Mouse (Mus musculus): ENCODE measurements around the gene Ephb1. TPM values are rescaled to one million over a fixed set of nuclear protein-coding genes. Genes with fewer than 3 reads are reported as not detected.

Gene Ephb1
- polyA plus RNA-seq, 1 experiment from 2014 or later, result 6.1 TPM

GRCm38 (mm10) chr9:102350696-102351095 is 3.8 kb downstream of the Ephb1 start:
- WGBS, result 89% methylated on average over 6 of the region's 6 CpGs
- Histone ChIP-seq H3K4me1 (peaks cover 33% of the 10 kb centered on the region), H3K9me3 (no peaks in the 10 kb centered on the region), H3K27ac (replicated peaks) (no peak overlapping the region), H3K36me3 (replicated peaks) (no peaks in the 10 kb centered on the region), H3K4me3 (no peak overlapping the region), H3K27me3 (replicated peaks; ENCODE audit: low read depth, poor library complexity, severe bottlenecking) (peaks cover 86% of the 10 kb centered on the region)
- DNase-seq (ENCODE audit: low spot score), result no peak

GRCm38 (mm10) chr9:102350076-102350475 is 4.4 kb downstream of the Ephb1 start:
- peaks cover 33% of the 10 kb centered on the region for H3K4me1 ChIP-seq
- H3K36me3 ChIP-seq (replicated peaks), result no peaks in the 10 kb centered on the region
- peaks cover 80% of the 10 kb centered on the region for H3K27me3 ChIP-seq (replicated peaks; ENCODE audit: low read depth, poor library complexity, severe bottlenecking)
- no peak overlapping the region for H3K27ac ChIP-seq (replicated peaks)
- H3K9me3 ChIP-seq, result no peaks in the 10 kb centered on the region
- no peak for DNase-seq (ENCODE audit: low spot score)
- H3K4me3 ChIP-seq, result no peak overlapping the region
- 84% methylated on average over 6 of the region's 6 CpGs for WGBS

GRCm38 (mm10) chr9:102346801-102347200 is 7.7 kb downstream of the Ephb1 start:
- no peaks in the 10 kb centered on the region for H3K36me3 ChIP-seq (replicated peaks)
- H3K4me3 ChIP-seq, result no peak overlapping the region
- 89% methylated on average over 3 of the region's 3 CpGs for WGBS
- peaks cover 55% of the 10 kb centered on the region for H3K27me3 ChIP-seq (replicated peaks; ENCODE audit: low read depth, poor library complexity, severe bottlenecking)
- H3K4me1 ChIP-seq, result peaks cover 13% of the 10 kb centered on the region
- H3K9me3 ChIP-seq, result no peaks in the 10 kb centered on the region
- no peak overlapping the region for H3K27ac ChIP-seq (replicated peaks)
- DNase-seq (ENCODE audit: low spot score), result no peak

- Histone ChIP-seq H3K27ac (replicated peaks) (no peak overlapping the region), H3K9me3 (no peaks in the 10 kb centered on the region), H3K27me3 (replicated peaks; ENCODE audit: low read depth, poor library complexity, severe bottlenecking) (peaks cover 42% of the 10 kb centered on the region), H3K4me3 (no peak overlapping the region), H3K36me3 (replicated peaks) (no peaks in the 10 kb centered on the region), H3K4me1 (peaks cover 7% of the 10 kb centered on the region; the same call in 1 of the 2 replicates)
- WGBS, result 79% methylated on average over 6 of the region's 6 CpGs
- DNase-seq (ENCODE audit: low spot score), result no peak
Measured at GRCm38 (mm10) chr9:102345474-102345873, 9.0 kb downstream of the Ephb1 start.

GRCm38 (mm10) chr9:102345047-102345446 is 9.4 kb downstream of the Ephb1 start:
- Histone ChIP-seq H3K4me3 (no peak overlapping the region), H3K4me1 (peaks cover 7% of the 10 kb centered on the region; the same call in 1 of the 2 replicates), H3K27ac (replicated peaks) (no peak overlapping the region), H3K27me3 (replicated peaks; ENCODE audit: low read depth, poor library complexity, severe bottlenecking) (peaks cover 38% of the 10 kb centered on the region), H3K9me3 (no peaks in the 10 kb centered on the region), H3K36me3 (replicated peaks) (no peaks in the 10 kb centered on the region)
- WGBS, result 80% methylated on average over 9 of the region's 9 CpGs
- DNase-seq (ENCODE audit: low spot score), result no peak

GRCm38 (mm10) chr9:102344086-102344930 is 10.2 kb downstream of the Ephb1 start:
- Histone ChIP-seq H3K4me1 (peaks cover 7% of the 10 kb centered on the region; the same call in 1 of the 2 replicates), H3K4me3 (no peak overlapping the region), H3K9me3 (no peaks in the 10 kb centered on the region), H3K36me3 (replicated peaks) (no peaks in the 10 kb centered on the region), H3K27ac (replicated peaks) (no peak overlapping the region), H3K27me3 (replicated peaks; ENCODE audit: low read depth, poor library complexity, severe bottlenecking) (peaks cover 30% of the 10 kb centered on the region)
- WGBS, result 85% methylated on average over 10 of the region's 10 CpGs
- DNase-seq (ENCODE audit: low spot score), result peak; percentile 5

GRCm38 (mm10) chr9:102343061-102343460 is 11.4 kb downstream of the Ephb1 start:
- no peak overlapping the region for H3K4me3 ChIP-seq
- H3K4me1 ChIP-seq, result peaks cover 7% of the 10 kb centered on the region; the same call in 1 of the 2 replicates
- no peak overlapping the region for H3K27ac ChIP-seq (replicated peaks)
- no peaks in the 10 kb centered on the region for H3K9me3 ChIP-seq
- DNase-seq (ENCODE audit: low spot score), result no peak
- peaks cover 18% of the 10 kb centered on the region for H3K27me3 ChIP-seq (replicated peaks; ENCODE audit: low read depth, poor library complexity, severe bottlenecking)
- WGBS, result 92% methylated on average over 9 of the region's 9 CpGs
- H3K36me3 ChIP-seq (replicated peaks), result no peaks in the 10 kb centered on the region; the same call in 1 of the 2 replicates

GRCm38 (mm10) chr9:102342026-102342425 is 12.5 kb downstream of the Ephb1 start:
- DNase-seq (ENCODE audit: low spot score), result no peak
- WGBS, result 52% methylated on average over 3 of the region's 3 CpGs

GRCm38 (mm10) chr9:102340768-102341167 is 13.7 kb downstream of the Ephb1 start:
- no peak for DNase-seq (ENCODE audit: low spot score)
- no peak overlapping the region for H3K4me3 ChIP-seq
- no peaks in the 10 kb centered on the region for H3K9me3 ChIP-seq
- peaks cover 7% of the 10 kb centered on the region; the same call in 1 of the 2 replicates for H3K4me1 ChIP-seq
- 86% methylated on average over 19 of the region's 19 CpGs for WGBS
- H3K27ac ChIP-seq (replicated peaks), result no peak overlapping the region
- no peaks in the 10 kb centered on the region; the same call in 1 of the 2 replicates for H3K36me3 ChIP-seq (replicated peaks)
- H3K27me3 ChIP-seq (replicated peaks; ENCODE audit: low read depth, poor library complexity, severe bottlenecking), result 0 out of 2 replicates have a peak, but pooled peaks cover 4% of the 10 kb centered on the region

More at GRCm38 (mm10) chr9:102342026-102342425, 12.5 kb downstream of the Ephb1 start:
- Histone ChIP-seq H3K27ac (replicated peaks) (no peak overlapping the region), H3K4me3 (no peak overlapping the region), H3K36me3 (replicated peaks) (no peaks in the 10 kb centered on the region; the same call in 1 of the 2 replicates), H3K27me3 (replicated peaks; ENCODE audit: low read depth, poor library complexity, severe bottlenecking) (peaks cover 10% of the 10 kb centered on the region), H3K4me1 (peaks cover 7% of the 10 kb centered on the region; the same call in 1 of the 2 replicates), H3K9me3 (no peaks in the 10 kb centered on the region)

GRCm38 (mm10) chr9:102335571-102336282 is 18.8 kb downstream of the Ephb1 start:
- no peaks in the 10 kb centered on the region for H3K4me1 ChIP-seq
- H3K4me3 ChIP-seq, result no peak overlapping the region
- no peaks in the 10 kb centered on the region for H3K9me3 ChIP-seq
- DNase-seq (ENCODE audit: low spot score), result no peak
- H3K27ac ChIP-seq (replicated peaks), result no peak overlapping the region
- WGBS, result 86% methylated on average over 11 of the region's 11 CpGs
- no peaks in the 10 kb centered on the region for H3K27me3 ChIP-seq (replicated peaks; ENCODE audit: low read depth, poor library complexity, severe bottlenecking)
- no peaks in the 10 kb centered on the region; the same call in 1 of the 2 replicates for H3K36me3 ChIP-seq (replicated peaks)

- Histone ChIP-seq H3K4me1 (no peaks in the 10 kb centered on the region), H3K9me3 (no peaks in the 10 kb centered on the region), H3K27me3 (replicated peaks; ENCODE audit: low read depth, poor library complexity, severe bottlenecking) (no peaks in the 10 kb centered on the region), H3K4me3 (no peak overlapping the region), H3K36me3 (replicated peaks) (no peaks in the 10 kb centered on the region), H3K27ac (replicated peaks) (no peak overlapping the region)
- 92% methylated on average over 16 of the region's 16 CpGs for whole genome bisulfite sequencing
- DNase-seq (ENCODE audit: low spot score), result no peak
Measured at GRCm38 (mm10) chr9:102330266-102331060, 24.0 kb downstream of the Ephb1 start.

- Histone ChIP-seq H3K36me3 (replicated peaks) (no peaks in the 10 kb centered on the region), H3K27me3 (replicated peaks; ENCODE audit: low read depth, poor library complexity, severe bottlenecking) (no peaks in the 10 kb centered on the region), H3K4me3 (no peak overlapping the region), H3K9me3 (no peaks in the 10 kb centered on the region), H3K27ac (replicated peaks) (no peak overlapping the region), H3K4me1 (no peaks in the 10 kb centered on the region)
- WGBS, result 88% methylated on average over 4 of the region's 4 CpGs
- DNase-seq (ENCODE audit: low spot score), result no peak
Measured at GRCm38 (mm10) chr9:102327625-102328150, 26.8 kb downstream of the Ephb1 start.
